Mouse (Mus musculus): ENCODE results near the gene Pygm. TPM values are rescaled to one million over a fixed set of nuclear protein-coding genes. Genes with fewer than 3 reads are reported as not detected.

Pygm gene
- polyA plus RNA-seq, 1 experiment: not detected

DNA sequence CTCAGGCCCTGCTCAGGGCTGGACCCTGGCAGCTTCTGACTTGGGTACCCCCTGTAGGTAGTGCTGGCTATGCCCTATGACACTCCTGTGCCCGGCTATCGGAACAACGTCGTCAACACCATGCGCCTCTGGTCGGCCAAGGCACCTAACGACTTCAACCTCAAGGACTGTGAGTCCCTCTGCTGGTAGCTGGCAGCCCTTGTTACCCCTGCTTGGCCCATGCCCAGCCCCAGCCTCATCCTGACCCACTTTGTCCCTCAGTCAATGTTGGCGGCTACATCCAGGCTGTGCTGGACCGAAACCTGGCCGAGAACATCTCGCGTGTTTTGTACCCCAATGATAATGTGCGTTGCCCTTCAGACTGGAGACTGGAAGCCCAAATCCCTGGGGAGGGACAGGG lies 3.8 kb downstream of the Pygm start:
- no peak overlapping the region for H3K4me3 ChIP-seq (ENCODE audit: insufficient read depth, low read depth, low read length)
- TF ChIP-seq CTCF (IDR thresholded peaks at IDR 0.05; ENCODE audit: insufficient read depth, low read depth, low read length): no peak
- TF ChIP-seq POLR2A (IDR thresholded peaks at IDR 0.05; ENCODE audit: insufficient read depth, low read depth, low read length): no peak
- H3K4me1 ChIP-seq (ENCODE audit: control insufficient read depth, insufficient read depth, low read length): peaks cover 31% of the 10 kb centered on the region
- WGBS: 76% methylated on average over 13 of the region's 13 CpGs
- no peak overlapping the region for H3K27ac ChIP-seq (ENCODE audit: insufficient read depth, low read depth, low read length)

DNA sequence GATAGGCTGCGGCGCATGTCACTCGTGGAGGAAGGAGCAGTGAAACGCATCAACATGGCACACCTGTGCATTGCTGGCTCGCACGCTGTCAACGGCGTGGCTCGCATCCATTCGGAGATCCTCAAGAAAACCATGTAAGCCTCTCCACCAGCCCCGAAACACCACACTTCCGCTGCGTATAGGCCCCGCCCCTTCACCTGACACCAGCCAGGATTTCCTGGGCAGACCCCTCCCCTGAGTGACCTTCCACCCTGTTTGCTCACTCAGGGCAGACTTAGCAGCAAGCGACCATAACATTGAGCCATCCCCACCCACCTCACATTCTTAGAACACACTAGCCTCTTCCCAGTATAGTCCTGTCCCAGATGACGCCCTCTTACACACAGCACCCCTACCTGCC lies 5.6 kb downstream of the Pygm start:
- no peak overlapping the region for H3K27ac ChIP-seq (ENCODE audit: insufficient read depth, low read depth, low read length)
- WGBS: 38% methylated on average over 16 of the region's 16 CpGs
- TF ChIP-seq CTCF (IDR thresholded peaks at IDR 0.05; ENCODE audit: insufficient read depth, low read depth, low read length) (no peak), POLR2A (IDR thresholded peaks at IDR 0.05; ENCODE audit: insufficient read depth, low read depth, low read length) (no peak)
- 0 out of 2 replicates have a peak overlapping the region, but pooled peaks have one; percentile 7 for H3K4me3 ChIP-seq (ENCODE audit: insufficient read depth, low read depth, low read length)
- peaks cover 18% of the 10 kb centered on the region for H3K4me1 ChIP-seq (ENCODE audit: control insufficient read depth, insufficient read depth, low read length)

DNA sequence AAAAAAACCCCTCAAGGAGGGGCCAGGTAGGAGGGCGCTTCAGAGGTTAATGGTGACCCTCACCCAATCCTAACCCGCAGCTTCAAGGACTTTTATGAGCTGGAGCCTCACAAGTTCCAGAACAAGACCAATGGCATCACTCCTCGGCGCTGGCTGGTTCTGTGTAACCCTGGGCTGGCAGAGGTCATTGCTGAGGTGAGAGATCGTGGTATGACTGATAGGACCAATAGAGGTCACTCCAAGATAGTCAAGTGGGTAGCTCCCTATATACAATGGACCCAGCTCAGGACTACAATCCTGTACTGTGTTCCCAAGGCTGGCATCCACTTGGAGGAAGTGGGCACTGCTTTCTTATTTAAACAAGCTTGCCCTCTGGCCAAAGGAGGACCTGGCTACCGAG lies 6.1 kb downstream of the Pygm start:
- no peak overlapping the region for H3K27ac ChIP-seq (ENCODE audit: insufficient read depth, low read depth, low read length)
- H3K4me1 ChIP-seq (ENCODE audit: control insufficient read depth, insufficient read depth, low read length): peaks cover 15% of the 10 kb centered on the region
- no peak overlapping the region for H3K4me3 ChIP-seq (ENCODE audit: insufficient read depth, low read depth, low read length)
- 75% methylated on average over 6 of the region's 6 CpGs for WGBS
- TF ChIP-seq POLR2A (IDR thresholded peaks at IDR 0.05; ENCODE audit: insufficient read depth, low read depth, low read length): no peak
- TF ChIP-seq CTCF (IDR thresholded peaks at IDR 0.05; ENCODE audit: insufficient read depth, low read depth, low read length): no peak

DNA sequence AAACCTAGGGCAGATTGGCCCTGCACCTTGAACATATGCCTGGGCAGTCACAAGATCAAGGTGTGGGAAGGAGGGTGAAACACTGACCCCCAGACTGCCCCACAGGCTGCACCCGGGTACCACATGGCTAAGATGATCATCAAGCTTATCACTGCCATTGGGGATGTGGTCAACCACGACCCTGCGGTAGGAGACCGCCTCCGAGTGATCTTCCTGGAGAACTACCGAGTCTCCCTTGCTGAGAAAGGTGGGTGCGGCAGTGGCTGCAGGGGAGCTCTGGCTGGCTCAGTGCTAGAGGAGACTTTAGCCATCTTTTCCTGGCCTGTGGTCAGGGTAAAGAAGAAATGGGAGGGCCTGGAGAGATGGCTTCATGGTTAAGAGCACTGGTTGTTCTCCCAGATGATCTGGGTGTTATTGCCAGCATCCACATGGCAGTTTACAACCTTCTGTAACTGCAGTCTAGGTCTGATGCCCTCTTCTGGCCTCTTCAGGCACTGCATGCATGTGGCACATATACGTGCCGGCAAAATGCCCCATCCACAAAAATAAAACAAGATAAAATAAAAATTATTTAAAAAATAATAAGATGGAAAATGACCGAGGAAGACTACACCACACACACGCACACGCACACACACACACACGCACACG lies 8.7 kb downstream of the Pygm start:
- TF ChIP-seq POLR2A (IDR thresholded peaks at IDR 0.05; ENCODE audit: insufficient read depth, low read depth, low read length) (no peak), CTCF (IDR thresholded peaks at IDR 0.05; ENCODE audit: insufficient read depth, low read depth, low read length) (no peak)
- H3K4me3 ChIP-seq (ENCODE audit: insufficient read depth, low read depth, low read length): no peak overlapping the region
- peaks cover 7% of the 10 kb centered on the region; the same call in 1 of the 2 replicates for H3K4me1 ChIP-seq (ENCODE audit: control insufficient read depth, insufficient read depth, low read length)
- WGBS: 94% methylated on average over 14 of the region's 14 CpGs
- no peak overlapping the region for H3K27ac ChIP-seq (ENCODE audit: insufficient read depth, low read depth, low read length)

DNA sequence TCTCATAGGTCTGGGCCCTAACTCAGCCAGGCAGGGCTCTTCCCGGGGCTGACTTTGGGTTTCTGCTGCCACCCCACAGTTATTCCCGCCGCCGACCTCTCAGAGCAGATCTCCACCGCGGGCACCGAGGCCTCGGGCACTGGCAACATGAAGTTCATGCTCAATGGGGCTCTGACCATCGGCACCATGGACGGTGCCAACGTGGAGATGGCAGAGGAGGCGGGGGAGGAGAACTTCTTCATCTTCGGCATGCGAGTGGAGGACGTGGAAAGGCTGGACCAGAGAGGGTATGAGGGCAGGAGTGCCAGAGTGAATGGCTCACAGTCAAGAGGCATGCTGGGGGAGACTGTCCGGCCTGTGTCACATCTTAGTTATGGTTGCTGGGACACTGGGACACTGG lies 9.4 kb downstream of the Pygm start:
- Histone ChIP-seq H3K4me1 (ENCODE audit: control insufficient read depth, insufficient read depth, low read length) (peaks cover 11% of the 10 kb centered on the region), H3K4me3 (ENCODE audit: insufficient read depth, low read depth, low read length) (no peak overlapping the region), H3K27ac (ENCODE audit: insufficient read depth, low read depth, low read length) (no peak overlapping the region)
- TF ChIP-seq POLR2A (IDR thresholded peaks at IDR 0.05; ENCODE audit: insufficient read depth, low read depth, low read length): no peak
- WGBS: 93% methylated on average over 16 of the region's 16 CpGs

DNA sequence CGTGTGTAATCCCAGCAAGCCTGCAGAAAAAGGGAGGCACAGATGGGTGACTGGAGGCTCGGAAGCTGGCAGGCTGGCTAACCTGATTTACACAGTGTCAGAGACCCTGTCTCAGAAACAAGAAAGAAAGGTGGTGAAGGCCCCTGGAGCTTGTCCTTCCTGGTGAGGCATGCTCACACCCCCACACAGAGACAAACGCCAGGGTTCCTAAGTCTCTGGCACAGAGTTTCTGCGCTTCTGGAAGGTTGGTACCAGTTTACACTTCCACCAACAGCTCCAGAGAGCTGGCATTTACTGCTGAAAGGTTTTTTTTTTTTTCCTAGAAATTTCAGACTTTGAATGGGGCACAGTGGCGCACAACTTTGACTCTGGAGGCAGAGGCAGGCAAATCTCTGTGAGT lies 12.0 kb downstream of the Pygm start:
- TF ChIP-seq POLR2A (IDR thresholded peaks at IDR 0.05; ENCODE audit: insufficient read depth, low read depth, low read length) (no peak), CTCF (IDR thresholded peaks at IDR 0.05; ENCODE audit: insufficient read depth, low read depth, low read length) (no peak)
- Histone ChIP-seq H3K4me1 (ENCODE audit: control insufficient read depth, insufficient read depth, low read length) (peaks cover 21% of the 10 kb centered on the region), H3K27ac (ENCODE audit: insufficient read depth, low read depth, low read length) (no peak overlapping the region), H3K4me3 (ENCODE audit: insufficient read depth, low read depth, low read length) (no peak overlapping the region)
- WGBS: 84% methylated on average over 5 of the region's 5 CpGs

DNA sequence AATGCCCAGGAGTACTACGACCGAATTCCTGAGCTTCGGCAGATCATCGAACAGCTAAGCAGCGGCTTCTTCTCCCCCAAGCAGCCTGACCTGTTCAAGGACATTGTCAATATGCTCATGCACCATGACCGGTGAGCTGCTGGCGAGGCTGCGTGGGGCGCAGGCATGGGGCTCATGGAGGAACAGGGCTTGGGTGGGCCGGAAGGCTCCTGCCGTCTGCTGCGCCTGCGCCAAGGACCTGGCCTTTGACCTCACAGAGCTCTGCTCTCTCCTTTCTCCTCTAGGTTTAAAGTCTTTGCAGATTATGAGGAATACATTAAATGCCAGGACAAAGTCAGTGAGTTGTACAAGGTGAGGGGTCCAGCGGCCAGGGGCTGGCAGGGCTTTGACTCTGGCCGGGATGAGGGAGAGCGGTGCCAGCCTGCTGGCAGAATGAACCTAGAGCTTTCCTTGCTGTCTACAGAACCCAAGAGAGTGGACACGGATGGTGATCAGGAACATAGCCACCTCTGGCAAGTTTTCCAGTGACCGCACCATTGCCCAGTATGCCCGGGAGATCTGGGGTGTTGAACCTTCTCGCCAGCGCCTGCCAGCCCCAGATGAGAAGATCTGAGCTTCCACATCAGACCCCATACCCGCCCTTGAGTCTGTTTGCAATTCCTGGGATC lies 13.5 kb downstream of the Pygm start:
- 89% methylated on average over 22 of the region's 22 CpGs for WGBS
- Histone ChIP-seq H3K27ac (ENCODE audit: insufficient read depth, low read depth, low read length) (no peak overlapping the region), H3K4me3 (ENCODE audit: insufficient read depth, low read depth, low read length) (no peak overlapping the region), H3K4me1 (ENCODE audit: control insufficient read depth, insufficient read depth, low read length) (peaks cover 32% of the 10 kb centered on the region)
- TF ChIP-seq POLR2A (IDR thresholded peaks at IDR 0.05; ENCODE audit: insufficient read depth, low read depth, low read length): no peak
- no peak for TF ChIP-seq CTCF (IDR thresholded peaks at IDR 0.05; ENCODE audit: insufficient read depth, low read depth, low read length)

DNA sequence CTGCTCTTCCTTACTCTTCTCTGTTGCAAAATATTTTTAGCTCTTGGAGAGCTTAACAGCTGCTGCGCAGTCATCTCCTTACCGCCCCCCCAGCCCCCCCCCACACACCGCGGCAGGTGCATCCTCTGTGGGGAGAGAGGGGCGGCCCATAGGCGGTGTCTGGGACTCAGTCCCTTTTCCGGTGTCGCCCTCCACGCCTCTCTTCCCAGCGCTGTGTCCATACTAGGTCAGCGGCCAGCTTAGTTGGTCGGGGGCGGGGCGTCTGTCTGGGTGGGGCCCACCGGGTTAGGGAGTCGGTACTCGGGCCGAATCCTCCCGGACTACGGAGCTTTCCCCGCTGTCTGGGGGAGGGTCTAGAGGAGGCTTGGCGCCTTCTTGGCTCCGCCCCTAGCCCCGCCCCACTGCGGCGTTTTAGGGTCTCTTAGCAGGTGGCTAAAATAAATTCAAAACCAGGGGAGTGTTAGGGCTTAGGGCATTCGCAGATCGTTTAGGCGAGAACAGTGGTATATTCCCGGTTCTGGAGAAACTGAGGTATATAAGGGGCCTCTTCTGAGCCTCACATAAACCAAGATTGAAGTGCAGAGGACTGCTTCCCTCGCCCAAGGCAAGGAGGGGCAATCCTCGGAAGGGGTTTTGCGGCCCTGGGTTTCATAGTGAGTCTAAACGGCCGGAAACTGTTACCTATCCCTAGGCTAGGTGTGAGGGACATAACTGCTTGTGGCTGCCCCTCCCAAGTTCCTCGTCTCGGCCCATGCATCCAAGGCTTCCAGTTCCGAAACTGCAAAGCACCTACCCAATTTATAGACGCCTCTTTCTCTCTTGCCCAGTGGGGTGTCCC lies 14.5 kb downstream of the Pygm start:
- TF ChIP-seq POLR2A (IDR thresholded peaks at IDR 0.05; ENCODE audit: insufficient read depth, low read depth, low read length): no peak
- TF ChIP-seq CTCF (IDR thresholded peaks at IDR 0.05; ENCODE audit: insufficient read depth, low read depth, low read length): no peak
- peak overlapping the region; percentile 64 for H3K4me3 ChIP-seq (ENCODE audit: insufficient read depth, low read depth, low read length)
- H3K27ac ChIP-seq (ENCODE audit: insufficient read depth, low read depth, low read length): no peak overlapping the region; the same call in 1 of the 2 replicates
- peaks cover 42% of the 10 kb centered on the region for H3K4me1 ChIP-seq (ENCODE audit: control insufficient read depth, insufficient read depth, low read length)
- 2% methylated on average over 39 of the region's 39 CpGs for WGBS

Measured in olfactory bulb, adult 2 months (tissue).